Mouse (Mus musculus) MEL (cell line): ENCODE measurements around the gene Chst8. TPM values are rescaled to one million over a fixed set of nuclear protein-coding genes. Genes with fewer than 3 reads are reported as not detected.

Experiments
- DNase-seq: peaks from one replicate; pipeline ENCODE4 v3.0.0; 2011; ENCODE audit warnings: low read depth, low spot score
- H3K27ac ChIP-seq: 2 replicates; pipeline ENCODE4 v1.5.1; 2012; ENCODE audit warnings: low read depth, mild to moderate bottlenecking, control low read depth, low read length, moderate library complexity; ENCODE audit not compliant: control insufficient read depth
- H3K27me3 ChIP-seq, 2 experiments: fragments of 150-350 bp in 1 of 2; sonication (generic) in 1 of 2; 2 replicates each; pipeline ENCODE4 v1.6.1; 2012; ENCODE audit warnings: low read length in 2 of 2, mild to moderate bottlenecking in 2 of 2, improper control_type of control experiment in 1 of 2, moderate library complexity in 1 of 2; ENCODE audit not compliant: insufficient read depth in 2 of 2, control insufficient read depth in 1 of 2
- H3K36me3 ChIP-seq, 2 experiments: 2 replicates each; pipeline ENCODE4 v1.6.1; 2012 to 2014; ENCODE audit warnings: low read length in 2 of 2, improper control_type of control experiment in 1 of 2, inconsistent platforms in 1 of 2, mild to moderate bottlenecking in 1 of 2; ENCODE audit not compliant: insufficient read depth in 2 of 2, control insufficient read depth in 1 of 2
- H3K4me1 ChIP-seq, 2 experiments: fragments of 150-350 bp in 1 of 2; sonication (generic) in 1 of 2; 2 replicates each; pipeline ENCODE4 v1.6.1; 2012; ENCODE audit warnings: low read length in 2 of 2, improper control_type of control experiment in 1 of 2, mild to moderate bottlenecking in 1 of 2; ENCODE audit not compliant: insufficient read depth in 2 of 2, control insufficient read depth in 1 of 2
- H3K4me3 ChIP-seq, 2 experiments: fragments of 150-350 bp in 1 of 2; sonication (generic) in 1 of 2; 2 replicates each; pipeline ENCODE4 v1.5.1; 2012; ENCODE audit warnings: low read depth in 2 of 2, low read length in 2 of 2, mild to moderate bottlenecking in 2 of 2, moderate library complexity in 2 of 2, control low read depth in 1 of 2, improper control_type of control experiment in 1 of 2; ENCODE audit not compliant: control insufficient read depth in 1 of 2, insufficient read depth in 1 of 2
- H3K79me2 ChIP-seq: 2 replicates; pipeline ENCODE4 v1.6.1; 2012; ENCODE audit warnings: mild to moderate bottlenecking, low read length, moderate library complexity; ENCODE audit not compliant: control insufficient read depth, poor library complexity, insufficient read depth
- H3K9ac ChIP-seq: 2 replicates; pipeline ENCODE4 v1.6.1; 2012; ENCODE audit warnings: low read depth, mild to moderate bottlenecking, control low read depth, low read length, moderate library complexity; ENCODE audit not compliant: control insufficient read depth, poor library complexity, severe bottlenecking
- H3K9me3 ChIP-seq: fragments of 150-350 bp; sonication (generic); replicated peaks from 2 replicates; pipeline ENCODE4 v1.6.1; 2012; ENCODE audit warnings: mild to moderate bottlenecking, low read length, improper control_type of control experiment, moderate library complexity; ENCODE audit not compliant: insufficient read depth
- CHD1 ChIP-seq: IDR thresholded peaks from 2 replicates; pipeline ENCODE4 v1.6.1; 2012; ENCODE audit warnings: low read depth, mild to moderate bottlenecking, inconsistent platforms, low read length, improper control_type of control experiment
- CHD2 ChIP-seq: IDR thresholded peaks from 2 replicates; pipeline ENCODE4 v1.6.1; 2011; ENCODE audit warnings: low read length, improper control_type of control experiment
- CTCF ChIP-seq, 3 experiments: IDR thresholded peaks in 2 of 3; conservative IDR thresholded peaks in 1 of 3; 2 replicates each; pipeline ENCODE4 v1.5.1; 2011 to 2012; ENCODE audit warnings: low read length in 3 of 3, low read depth in 2 of 3, mild to moderate bottlenecking in 2 of 3, improper control_type of control experiment in 1 of 3, inconsistent platforms in 1 of 3, mixed read lengths in 1 of 3, moderate library complexity in 1 of 3; ENCODE audit not compliant: control insufficient read depth in 1 of 3, insufficient read depth in 1 of 3, poor library complexity in 1 of 3, severe bottlenecking in 1 of 3
- E2F4 ChIP-seq: IDR thresholded peaks from 2 replicates; pipeline ENCODE4 v1.6.1; 2011; ENCODE audit warnings: low read depth, low read length, improper control_type of control experiment, borderline replicate concordance
- ELF1 ChIP-seq: IDR thresholded peaks from 2 replicates; pipeline ENCODE4 v1.6.1; 2014; ENCODE audit warnings: low read depth, mild to moderate bottlenecking, inconsistent platforms, low read length, improper control_type of control experiment, moderate library complexity
- EP300 ChIP-seq, 2 experiments: IDR thresholded peaks; 2 replicates each; pipeline ENCODE4 v1.6.1; 2011; ENCODE audit warnings: improper control_type of control experiment in 2 of 2, low read length in 2 of 2, low read depth in 1 of 2, mild to moderate bottlenecking in 1 of 2
- ETS1 ChIP-seq: IDR thresholded peaks from 2 replicates; pipeline ENCODE4 v1.6.1; 2012; ENCODE audit warnings: low read depth, mild to moderate bottlenecking, inconsistent platforms, low read length, improper control_type of control experiment, moderate library complexity
- GABPA ChIP-seq: IDR thresholded peaks from 2 replicates; pipeline ENCODE4 v1.6.1; 2012; ENCODE audit warnings: low read depth, mild to moderate bottlenecking, inconsistent platforms, low read length, improper control_type of control experiment, moderate library complexity
- GATA1 ChIP-seq: IDR thresholded peaks from 2 replicates; pipeline ENCODE4 v1.6.1; 2011; ENCODE audit warnings: low read depth, low read length, improper control_type of control experiment
- HCFC1 ChIP-seq: IDR thresholded peaks from 2 replicates; pipeline ENCODE4 v1.6.1; 2012; ENCODE audit warnings: low read depth, mild to moderate bottlenecking, inconsistent platforms, low read length, improper control_type of control experiment, moderate library complexity
- JUND ChIP-seq: IDR thresholded peaks from 2 replicates; pipeline ENCODE4 v1.6.1; 2011; ENCODE audit warnings: low read depth, mild to moderate bottlenecking, improper control_type of control experiment, low read length
- KAT2A ChIP-seq: conservative IDR thresholded peaks from 2 replicates; pipeline ENCODE4 v1.6.1; 2012; ENCODE audit warnings: low read depth, low read length, improper control_type of control experiment, inconsistent platforms
- MXI1 ChIP-seq: IDR thresholded peaks from 2 replicates; pipeline ENCODE4 v1.6.1; 2011; ENCODE audit warnings: mild to moderate bottlenecking, low read depth, low read length, improper control_type of control experiment
- MYB ChIP-seq: IDR thresholded peaks from 2 replicates; pipeline ENCODE4 v1.6.1; 2011; ENCODE audit warnings: mild to moderate bottlenecking, low read depth, low read length, improper control_type of control experiment
- NRF1 ChIP-seq: IDR thresholded peaks from 2 replicates; pipeline ENCODE4 v1.6.1; 2014; ENCODE audit warnings: low read depth, mild to moderate bottlenecking, inconsistent platforms, low read length, improper control_type of control experiment, moderate library complexity; ENCODE audit not compliant: poor library complexity, insufficient read depth, severe bottlenecking
- POLR2AphosphoS2 ChIP-seq: IDR thresholded peaks from 2 replicates; pipeline ENCODE4 v1.6.1; 2011; ENCODE audit warnings: low read length, improper control_type of control experiment
- POLR2AphosphoS5 ChIP-seq: IDR thresholded peaks from 2 replicates; pipeline ENCODE4 v1.6.1; 2012; ENCODE audit warnings: low read depth, borderline replicate concordance, mild to moderate bottlenecking, inconsistent platforms, low read length, moderate library complexity, mixed read lengths
- RCOR1 ChIP-seq: IDR thresholded peaks from 2 replicates; pipeline ENCODE4 v1.6.1; 2012; ENCODE audit warnings: low read depth, mild to moderate bottlenecking, inconsistent platforms, low read length, improper control_type of control experiment
- SIN3A ChIP-seq: IDR thresholded peaks from 2 replicates; pipeline ENCODE4 v1.6.1; 2012; ENCODE audit warnings: low read length, improper control_type of control experiment, inconsistent platforms
- TBP ChIP-seq: IDR thresholded peaks from 2 replicates; pipeline ENCODE4 v1.8.0; 2011; ENCODE audit warnings: low read depth, low read length, improper control_type of control experiment
- USF1 ChIP-seq: IDR thresholded peaks from 2 replicates; pipeline ENCODE4 v1.6.1; 2014; ENCODE audit warnings: low read depth, mild to moderate bottlenecking, inconsistent platforms, low read length, improper control_type of control experiment, moderate library complexity
- USF2 ChIP-seq, 2 experiments: IDR thresholded peaks; 2 replicates each; pipeline ENCODE4 v1.6.1; 2011 to 2012; ENCODE audit warnings: improper control_type of control experiment in 2 of 2, low read length in 2 of 2, borderline replicate concordance in 1 of 2, inconsistent platforms in 1 of 2, low read depth in 1 of 2, mild to moderate bottlenecking in 1 of 2; ENCODE audit not compliant: insufficient read depth in 1 of 2
- ZC3H11A ChIP-seq: IDR thresholded peaks from 2 replicates; pipeline ENCODE4 v1.6.1; 2012; ENCODE audit warnings: low read depth, mild to moderate bottlenecking, inconsistent platforms, low read length, improper control_type of control experiment
- ZNF384 ChIP-seq: IDR thresholded peaks from 2 replicates; pipeline ENCODE4 v1.6.1; 2012; ENCODE audit warnings: low read depth, mild to moderate bottlenecking, inconsistent platforms, low read length, improper control_type of control experiment
- polyA plus RNA-seq, 2 experiments: library from polyadenylated mRNA; stranded (reverse) in 1 of 2; unstranded in 1 of 2; fragments of >175 nt in 1 of 2; fragments of >200 nt in 1 of 2; gene quantifications; 2 replicates each; pipeline versions ENCODE4 v1.2.1 to v1.2.4; 2012; ENCODE audit warnings: low replicate concordance in 2 of 2, low read depth in 1 of 2; ENCODE audit not compliant: insufficient read length in 2 of 2, insufficient read depth in 1 of 2, missing spikeins in 1 of 2
- total RNA-seq: library from RNA; depleted of rRNA; stranded (reverse); fragments of 300-350 nt; gene quantifications from 2 replicates; pipeline ENCODE4 v1.2.3, GENCODE M21; 2012

The Chst8 gene
- total and polyA plus RNA-seq, 3 experiments: not detected

DNA sequence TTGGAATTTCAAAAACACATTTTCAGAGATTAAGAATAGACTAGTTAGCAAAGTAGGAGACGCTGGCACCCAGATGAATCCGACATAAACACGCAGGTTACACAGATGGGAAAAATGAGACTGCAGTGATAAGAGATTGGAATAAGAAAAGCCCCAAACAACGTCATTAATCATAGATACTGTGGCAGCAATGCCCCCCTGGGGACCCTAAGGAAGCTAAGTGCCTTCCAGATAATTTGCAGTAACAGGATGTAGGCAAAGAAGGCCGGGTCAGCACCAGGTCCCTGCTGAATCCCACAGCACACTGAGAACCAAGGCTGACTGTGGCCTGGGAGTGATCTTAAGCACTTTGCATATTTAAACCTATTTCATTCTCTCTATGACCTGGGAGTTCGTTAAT lies 27.5 kb downstream of the Chst8 start:
- H3K4me1 ChIP-seq: no peaks in the 10 kb centered on the region
- TF ChIP-seq SIN3A (no peak), ELF1 (no peak), MYB (no peak), POLR2AphosphoS5 (no peak), ZC3H11A (no peak), RCOR1 (no peak), TBP (no peak), GABPA (no peak), ZNF384 (no peak), GATA1 (no peak), NRF1 (no peak)
- no peak overlapping the region for H3K27ac ChIP-seq
- no peaks in the 10 kb centered on the region for H3K9me3 ChIP-seq
- H3K27me3 ChIP-seq: no peaks in the 10 kb centered on the region
- H3K9ac ChIP-seq: no peak overlapping the region
- DNase-seq: no peak
- no peak overlapping the region for H3K4me3 ChIP-seq
- no peaks in the 10 kb centered on the region for H3K36me3 ChIP-seq
- H3K79me2 ChIP-seq: no peaks in the 10 kb centered on the region

DNA sequence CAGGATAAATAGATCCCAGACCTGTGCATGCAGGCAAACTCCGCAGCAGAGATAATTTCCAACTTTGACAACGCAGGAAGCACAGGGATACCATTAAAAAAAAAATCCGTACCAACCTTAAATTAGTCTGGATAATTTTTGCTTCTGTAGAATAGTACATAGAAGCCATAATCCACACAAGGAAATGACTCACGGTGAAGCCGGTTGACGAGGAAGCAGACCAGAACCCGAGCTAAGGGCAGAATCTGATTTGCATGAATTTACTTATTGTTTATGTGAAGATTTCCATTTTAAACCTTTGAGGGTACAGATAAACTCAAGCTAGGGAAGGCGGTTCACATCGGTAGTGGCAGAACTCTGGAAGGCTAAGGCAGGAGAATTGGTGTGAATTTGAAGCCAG lies 28.0 kb downstream of the Chst8 start:
- H3K27ac ChIP-seq: no peak overlapping the region
- DNase-seq: no peak
- H3K4me3 ChIP-seq: no peak overlapping the region
- no peaks in the 10 kb centered on the region for H3K36me3 ChIP-seq
- no peak overlapping the region for H3K9ac ChIP-seq
- no peaks in the 10 kb centered on the region for H3K27me3 ChIP-seq
- no peaks in the 10 kb centered on the region for H3K4me1 ChIP-seq
- H3K79me2 ChIP-seq: no peaks in the 10 kb centered on the region
- TF ChIP-seq E2F4 (no peak), ETS1 (no peak), JUND (no peak), GATA1 (no peak), CHD1 (no peak), POLR2AphosphoS2 (no peak), POLR2AphosphoS5 (no peak), KAT2A (no peak), EP300 (IDR thresholded peaks at IDR 0.05; ENCODE audit: low read depth in 1 of 2, low read length in 2 of 2) (no peak), CTCF (IDR thresholded peaks at IDR 0.05 in 2 of 3, conservative IDR thresholded peaks at IDR 0.05 in 1 of 3; ENCODE audit: control insufficient read depth in 1 of 3, insufficient read depth in 1 of 3, low read depth in 2 of 3, low read length in 3 of 3, poor library complexity in 1 of 3, severe bottlenecking in 1 of 3) (no peak), GABPA (no peak), USF2 (IDR thresholded peaks at IDR 0.05; ENCODE audit: borderline replicate concordance in 1 of 2, insufficient read depth in 1 of 2, low read depth in 1 of 2, low read length in 2 of 2) (no peak), SIN3A (no peak), ZC3H11A (no peak), CHD2 (no peak), USF1 (no peak), MXI1 (no peak), TBP (no peak), HCFC1 (no peak), NRF1 (no peak)
- H3K9me3 ChIP-seq: no peaks in the 10 kb centered on the region
